Mouse (Mus musculus) embryonic facial prominence, embryonic 14.5 days (tissue): ENCODE data around the gene Cdnf. TPM values are rescaled to one million over a fixed set of nuclear protein-coding genes. Genes with fewer than 3 reads are reported as not detected.

Experiments
- ATAC-seq: fragments of 200-750 bp; cut with Nextera tagmentation; 2 replicates; pipeline ENCODE4 v1.8.0; 2017; ENCODE audit warnings: low read depth, moderate number of reproducible peaks, moderate TSS enrichment
- DNase-seq: peaks from one replicate; pipeline ENCODE4 v3.0.0-alpha.2; 2015; ENCODE audit warnings: low spot score
- H3K27ac ChIP-seq: fragments of 300-500 bp; sonication (generic); replicated peaks from 2 replicates; pipeline ENCODE4 v1.5.1; 2014; ENCODE audit warnings: low read depth, mild to moderate bottlenecking, low read length, moderate library complexity
- H3K27me3 ChIP-seq: fragments of 300-500 bp; sonication (generic); replicated peaks from 2 replicates; pipeline ENCODE4 v1.6.1; 2014; ENCODE audit warnings: low read length; ENCODE audit not compliant: control insufficient read depth, insufficient read depth
- H3K36me3 ChIP-seq: fragments of 300-500 bp; sonication (generic); 2 replicates; pipeline ENCODE4 v1.6.1; 2014; ENCODE audit warnings: low read length, mixed read lengths; ENCODE audit not compliant: control insufficient read depth, insufficient read depth
- H3K4me1 ChIP-seq: fragments of 300-500 bp; sonication (generic); 2 replicates; pipeline ENCODE4 v1.6.1; 2014; ENCODE audit warnings: antibody characterized with exemption, low read length; ENCODE audit not compliant: control insufficient read depth, insufficient read depth
- H3K4me2 ChIP-seq: fragments of 300-500 bp; sonication (generic); 2 replicates; pipeline ENCODE4 v1.6.1; 2014; ENCODE audit warnings: low read depth, mild to moderate bottlenecking, low read length, moderate library complexity, mixed read lengths
- H3K4me3 ChIP-seq: fragments of 300-500 bp; sonication (generic); 2 replicates; pipeline ENCODE4 v1.5.1; 2014; ENCODE audit warnings: low read depth, mild to moderate bottlenecking, low read length
- H3K9ac ChIP-seq: fragments of 300-500 bp; sonication (generic); 2 replicates; pipeline ENCODE4 v1.6.1; 2014; ENCODE audit warnings: low read depth, mild to moderate bottlenecking, low read length, moderate library complexity, mixed read lengths
- H3K9me3 ChIP-seq: fragments of 300-500 bp; sonication (generic); 2 replicates; pipeline ENCODE4 v1.6.1; 2016; ENCODE audit warnings: low read length; ENCODE audit not compliant: control insufficient read depth
- WGBS: fragments of 180-500 bp; shearing (Covaris S2); extraction: QIAGEN DNeasy Blood & Tissue Kit; methylation state at CpG from one replicate; pipeline ENCODE4 v1.1.7; 2014; 5-methylcytosine and 5-hydroxymethylcytosine counted together
- polyA plus RNA-seq: library from polyadenylated mRNA; unstranded; fragments of >200 nt; fragmentation: Nextera tagmentation; extraction: Ambion mirVana; gene quantifications from 2 replicates; pipeline ENCODE4 v1.2.1, GENCODE M21; 2014

Cdnf gene
- 0.32 TPM in 1 of 2 replicates, not detected in the other for polyA plus RNA-seq

GRCm38 (mm10) chr2:3512552-3513454 is at the start of gene Cdnf, which contains the start of the genes Gm45902 and Hspa14:
TSS of gene Cdnf (plus strand) at chr2:3513030.
TSS of gene Gm45902 (minus strand) at chr2:3512790.
TSS of gene Hspa14 (minus strand) at chr2:3512814.
- DNase-seq (peak; percentile 100), ATAC-seq (peak; percentile 100)
- Histone ChIP-seq H3K4me2 (peak within 1 kb of the TSS; percentile 73), H3K4me3 (peak within 1 kb of the TSS; percentile 88), H3K27ac (peak within 1 kb of the TSS; percentile 90), H3K36me3 (peaks cover 27% of the 10 kb centered on the region), H3K27me3 (no peaks in the 10 kb centered on the region), H3K4me1 (peaks cover 13% of the 10 kb centered on the region), H3K9me3 (no peaks in the 10 kb centered on the region), H3K9ac (peak within 1 kb of the TSS; percentile 94)
- 1% methylated on average over 33 of the region's 60 CpGs for WGBS

- DNase-seq (peak; percentile 8), ATAC-seq (no peak)
- Histone ChIP-seq H3K4me1 (peaks cover 14% of the 10 kb centered on the region), H3K9ac (peak overlapping the region; percentile 82), H3K4me3 (peak overlapping the region; percentile 93), H3K4me2 (peak overlapping the region; percentile 88), H3K27me3 (no peaks in the 10 kb centered on the region), H3K36me3 (peaks cover 10% of the 10 kb centered on the region; the same call in 1 of the 2 replicates), H3K27ac (peak overlapping the region; percentile 93), H3K9me3 (no peaks in the 10 kb centered on the region)
- under 1% methylated on average over 12 of the region's 12 CpGs for WGBS
Measured at GRCm38 (mm10) chr2:3473891-3474290, 38.9 kb upstream of the Cdnf start.

DNA sequence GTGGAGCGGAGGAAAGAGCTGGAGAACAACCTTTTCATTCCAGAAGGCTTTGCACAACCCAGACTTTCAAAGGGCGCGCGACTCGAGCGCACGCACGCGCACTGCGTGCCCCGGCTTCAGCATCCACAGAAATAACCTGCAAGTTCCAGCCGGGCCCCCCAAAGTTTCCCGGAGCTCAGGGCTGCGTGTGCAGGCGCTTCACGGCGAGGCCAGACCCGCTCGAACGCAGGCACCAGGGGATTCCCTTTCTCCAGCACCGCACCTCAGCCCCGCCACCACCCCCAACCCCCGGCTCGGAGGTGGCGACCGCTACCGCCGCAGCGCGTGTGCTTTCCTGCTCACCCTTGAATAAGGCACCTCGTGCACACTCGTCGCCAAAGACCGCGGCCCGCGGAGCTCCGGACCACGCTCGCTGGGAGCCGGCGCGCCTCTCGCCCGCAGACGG is 38.4 kb upstream of the Cdnf start:
- Histone ChIP-seq H3K9ac (peak overlapping the region; percentile 82), H3K4me1 (peaks cover 14% of the 10 kb centered on the region), H3K4me3 (peak overlapping the region; percentile 93), H3K27ac (peak overlapping the region; percentile 93), H3K27me3 (no peaks in the 10 kb centered on the region), H3K36me3 (peaks cover 10% of the 10 kb centered on the region; the same call in 1 of the 2 replicates), H3K9me3 (no peaks in the 10 kb centered on the region), H3K4me2 (peak overlapping the region; percentile 88)
- DNase-seq (peak; percentile 83), ATAC-seq (peak; percentile 79)
- under 1% methylated on average over 28 of the region's 46 CpGs for WGBS

DNA sequence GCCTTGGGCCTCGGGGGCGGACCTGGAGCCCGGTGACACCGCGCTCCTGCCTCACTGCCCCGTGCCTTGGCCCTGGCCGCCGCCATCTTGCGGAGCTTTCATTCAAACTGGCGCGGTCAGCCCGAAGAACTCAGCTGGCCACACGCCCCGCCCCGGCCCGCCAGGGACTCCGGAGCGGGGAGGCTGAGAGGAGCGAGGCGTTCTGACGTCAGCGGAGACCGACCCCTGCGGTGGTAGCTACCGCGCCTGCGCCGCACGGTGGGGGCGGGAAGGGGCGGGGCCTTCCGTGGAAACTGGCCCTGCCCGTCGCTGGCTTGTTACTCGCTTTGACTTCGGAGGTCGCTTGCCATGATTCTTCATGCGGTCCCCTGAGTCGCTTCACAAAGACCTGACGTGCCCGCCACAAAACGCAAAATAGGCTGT is 38.0 kb upstream of the Cdnf start, which contains the start of gene Suv39h2:
Suv39h2 (minus strand) TSS at position 171 of the 423 bp plus-strand sequence.
- DNase-seq (peak; percentile 98), ATAC-seq (peak; percentile 98)
- peak within 1 kb of the TSS; percentile 88 for H3K4me2 ChIP-seq
- H3K4me1 ChIP-seq: peaks cover 14% of the 10 kb centered on the region
- 0% methylated on average over 30 of the region's 42 CpGs for WGBS
- peaks cover 6% of the 10 kb centered on the region; the same call in 1 of the 2 replicates for H3K36me3 ChIP-seq
- peak within 1 kb of the TSS; percentile 93 for H3K27ac ChIP-seq
- peak within 1 kb of the TSS; percentile 82 for H3K9ac ChIP-seq
- no peaks in the 10 kb centered on the region for H3K9me3 ChIP-seq
- no peaks in the 10 kb centered on the region for H3K27me3 ChIP-seq
- peak within 1 kb of the TSS; percentile 93 for H3K4me3 ChIP-seq

GRCm38 (mm10) chr2:3475746-3476251 is 37.0 kb upstream of the Cdnf start:
- H3K9me3 ChIP-seq: no peaks in the 10 kb centered on the region
- H3K4me1 ChIP-seq: peaks cover 14% of the 10 kb centered on the region
- no peaks in the 10 kb centered on the region for H3K27me3 ChIP-seq
- H3K36me3 ChIP-seq: no peaks in the 10 kb centered on the region
- no peak overlapping the region for H3K27ac ChIP-seq
- no peak overlapping the region; the same call in 1 of the 2 replicates for H3K9ac ChIP-seq
- WGBS: 48% methylated on average over 3 of the region's 3 CpGs
- no peak for ATAC-seq
- H3K4me2 ChIP-seq: peak overlapping the region; percentile 88; the same call in 1 of the 2 replicates
- DNase-seq: no peak
- peak overlapping the region; percentile 93; the same call in 1 of the 2 replicates for H3K4me3 ChIP-seq

GRCm38 (mm10) chr2:3480239-3480638 is 32.6 kb upstream of the Cdnf start:
- Histone ChIP-seq H3K9me3 (no peaks in the 10 kb centered on the region), H3K4me1 (0 out of 2 replicates have a peak, but pooled peaks cover 5% of the 10 kb centered on the region), H3K36me3 (no peaks in the 10 kb centered on the region), H3K4me2 (no peak overlapping the region), H3K4me3 (no peak overlapping the region), H3K9ac (no peak overlapping the region), H3K27ac (no peak overlapping the region), H3K27me3 (no peaks in the 10 kb centered on the region)
- DNase-seq (no peak), ATAC-seq (no peak)
- WGBS: 80% methylated on average over 3 of the region's 3 CpGs

DNA sequence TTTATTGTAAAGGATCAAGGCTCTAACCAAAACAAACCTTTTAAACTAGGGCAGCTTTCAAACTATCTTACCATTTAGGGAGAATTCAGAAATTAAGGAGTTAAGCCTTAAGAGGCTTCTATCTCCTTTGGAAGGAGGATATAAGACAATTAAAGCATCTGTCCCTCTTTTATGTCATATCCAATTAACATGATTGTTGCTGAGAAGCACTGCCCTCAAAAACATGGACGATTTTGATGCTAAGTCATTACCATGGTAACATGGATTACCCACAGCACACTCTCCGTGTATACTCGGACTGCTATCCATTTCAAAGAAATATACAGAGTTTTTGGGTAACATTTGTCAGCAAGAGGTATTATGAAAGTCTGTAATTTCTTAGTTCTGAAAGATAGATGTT is 23.0 kb upstream of the Cdnf start:
- no peak for DNase-seq
- WGBS: 78% methylated on average over 3 of the region's 3 CpGs
- Histone ChIP-seq H3K27me3 (no peaks in the 10 kb centered on the region), H3K4me3 (no peak overlapping the region), H3K27ac (no peak overlapping the region), H3K4me1 (no peaks in the 10 kb centered on the region), H3K4me2 (no peak overlapping the region), H3K9ac (no peak overlapping the region), H3K9me3 (no peaks in the 10 kb centered on the region), H3K36me3 (peaks cover 48% of the 10 kb centered on the region)
- no peak for ATAC-seq

- H3K9ac ChIP-seq: no peak overlapping the region
- no peaks in the 10 kb centered on the region for H3K27me3 ChIP-seq
- no peak for DNase-seq
- ATAC-seq: no peak
- no peaks in the 10 kb centered on the region for H3K9me3 ChIP-seq
- WGBS: 91% methylated on average over 3 of the region's 3 CpGs
- H3K4me3 ChIP-seq: no peak overlapping the region
- no peaks in the 10 kb centered on the region for H3K4me1 ChIP-seq
- peaks cover 79% of the 10 kb centered on the region for H3K36me3 ChIP-seq
- H3K27ac ChIP-seq: no peak overlapping the region
- no peak overlapping the region for H3K4me2 ChIP-seq
Measured at GRCm38 (mm10) chr2:3493833-3494409, 18.9 kb upstream of the Cdnf start.
